Mouse (Mus musculus): ENCODE results near the gene Fgfr1op. TPM values are rescaled to one million over a fixed set of nuclear protein-coding genes. Genes with fewer than 3 reads are reported as not detected.

Fgfr1op gene
- total RNA-seq, 2 experiments from 2014 or later, result 18.5 to 22.6 TPM

GRCm38 (mm10) chr17:8223225-8223624, 57.9 kb downstream of the Fgfr1op start:
- no peak for DNase-seq
- intact Hi-C loops (cut with DNase I), result no loop called here

GRCm38 (mm10) chr17:8224072-8224471, 58.8 kb downstream of the Fgfr1op start:
- intact Hi-C loops (cut with DNase I), result no loop called here
- no peak for DNase-seq

GRCm38 (mm10) chr17:8225166-8225565, 59.9 kb downstream of the Fgfr1op start:
- intact Hi-C loops (cut with DNase I), result no loop called here

GRCm38 (mm10) chr17:8225746-8226145, 60.4 kb downstream of the Fgfr1op start:
- intact Hi-C loops (cut with DNase I), result no loop called here
- DNase-seq, result no peak

More at GRCm38 (mm10) chr17:8225166-8225565, 59.9 kb downstream of the Fgfr1op start:
- DNase-seq, result no peak

- intact Hi-C loops (cut with DNase I), result no loop called here
- no peak for DNase-seq
Observed at GRCm38 (mm10) chr17:8228622-8229021, 63.3 kb downstream of the Fgfr1op start.

GRCm38 (mm10) chr17:8229607-8230006, 64.3 kb downstream of the Fgfr1op start:
- DNase-seq, result no peak

GRCm38 (mm10) chr17:8232089-8232488, 66.8 kb downstream of the Fgfr1op start:
- peak; percentile 38 for DNase-seq
- intact Hi-C loops (cut with DNase I), result no loop called here

More at GRCm38 (mm10) chr17:8229607-8230006, 64.3 kb downstream of the Fgfr1op start:
- intact Hi-C loops (cut with DNase I), result no loop called here

- intact Hi-C loops (cut with DNase I), result no loop called here
- no peak for DNase-seq
Observed at GRCm38 (mm10) chr17:8233618-8234214, 68.4 kb downstream of the Fgfr1op start.

GRCm38 (mm10) chr17:8234537-8234936, 69.2 kb downstream of the Fgfr1op start:
- intact Hi-C loops (cut with DNase I), result no loop called here
- no peak for DNase-seq

GRCm38 (mm10) chr17:8235743-8236142, 70.4 kb downstream of the Fgfr1op start, which contains the start of gene Ccr6:
TSS of gene Ccr6 (plus strand) at chr17:8236043.
- DNase-seq, result no peak
- intact Hi-C loops (cut with DNase I), result no loop called here

GRCm38 (mm10) chr17:8238012-8238710, 72.9 kb downstream of the Fgfr1op start:
- intact Hi-C loops (cut with DNase I), result no loop called here
- DNase-seq, result no peak

- DNase-seq, result no peak
- intact Hi-C loops (cut with DNase I), result no loop called here
Observed at GRCm38 (mm10) chr17:8239561-8239960, 74.3 kb downstream of the Fgfr1op start.

- intact Hi-C loops (cut with DNase I), result no loop called here
- DNase-seq, result no peak
Observed at GRCm38 (mm10) chr17:8240517-8240916, 75.2 kb downstream of the Fgfr1op start.

GRCm38 (mm10) chr17:8241645-8242044, 76.3 kb downstream of the Fgfr1op start:
- intact Hi-C loops (cut with DNase I), result no loop called here

GRCm38 (mm10) chr17:8242186-8242585, 76.9 kb downstream of the Fgfr1op start:
- intact Hi-C loops (cut with DNase I), result no loop called here
- no peak for DNase-seq

More at GRCm38 (mm10) chr17:8241645-8242044, 76.3 kb downstream of the Fgfr1op start:
- no peak for DNase-seq

- intact Hi-C loops (cut with DNase I), result no loop called here
Observed at GRCm38 (mm10) chr17:8244124-8244523, 78.8 kb downstream of the Fgfr1op start.

GRCm38 (mm10) chr17:8246102-8246754, 80.9 kb downstream of the Fgfr1op start:
- intact Hi-C loops (cut with DNase I), result no loop called here
- DNase-seq, result no peak

More at GRCm38 (mm10) chr17:8244124-8244523, 78.8 kb downstream of the Fgfr1op start:
- no peak for DNase-seq

Other genes with a start within 250 kb of the Fgfr1op start
- gene Tagap, start 239.5 kb upstream of the Fgfr1op start, total RNA-seq (2021), result 1 to 10 TPM; 3.6 to 3.9 TPM
- gene Rsph3a, start 219.9 kb upstream of the Fgfr1op start, total RNA-seq (2021), result 10 to 100 TPM; 47.3 TPM
- gene Gm49673, start 17.7 kb upstream of the Fgfr1op start, total RNA-seq (2021), result not detected
- gene Rnaset2a, start 17.4 kb upstream of the Fgfr1op start, total RNA-seq (2021), result 1 to 10 TPM; 4.7 to 5.2 TPM
- gene Ccr6, start 70.5 kb downstream of the Fgfr1op start, total RNA-seq (2021), result not detected
- 100 to 1,000 TPM; 159 to 160 TPM for gene Mpc1, start 117.4 kb downstream of the Fgfr1op start, total RNA-seq (2021)
- gene Sft2d1, start 145.6 kb downstream of the Fgfr1op start, total RNA-seq (2021), result 10 to 100 TPM; 80.4 to 81.6 TPM
- 10 to 100 TPM; 23.2 to 24.6 TPM for gene Prr18, start 172.0 kb downstream of the Fgfr1op start, total RNA-seq (2021)
- gene T2, start 190.5 kb downstream of the Fgfr1op start, total RNA-seq (2021), result under 1 TPM; 0.32 to 0.70 TPM

Data from left cerebral cortex, postnatal 4 days (tissue).